Mouse (Mus musculus) left cerebral cortex, adult 6 months (tissue): ENCODE data around the gene Ces1e. TPM values are rescaled to one million over a fixed set of nuclear protein-coding genes. Genes with fewer than 3 reads are reported as not detected.

ENCODE experiments used
- long read RNA-seq, 2 experiments: library from polyadenylated mRNA; unstranded; transcript quantifications; one replicate each; pipeline ENCODE4 v2.0.0; 2019 to 2020
- polyA plus RNA-seq: library from polyadenylated mRNA; unstranded; fragments of <200 nt; fragmentation: Nextera tagmentation; gene quantifications from 2 replicates; pipeline ENCODE4 v1.2.3, GENCODE M21; 2021

Gene Ces1e
- polyA plus RNA-seq = not detected in 2 replicates
- long read RNA-seq, experiment 1 = 0 reads
- long read RNA-seq, experiment 2 = 0 reads

GRCm38 (mm10) chr8:93229446-93229845, at the start of gene Ces1e:
TSS of gene Ces1e (minus strand) at chr8:93229619.

GRCm38 (mm10) chr8:93197685-93198525, 31.5 kb downstream of the Ces1e start, which contains the start of gene Ces1d:
TSS of gene Ces1d (minus strand) at chr8:93197838.

Other genes with a start within 250 kb of the Ces1e start
- gene Ces1a, start 181.4 kb downstream of the Ces1e start, polyA plus RNA-seq = not detected in 2 replicates
- not detected in 2 replicates for gene Ces1b, start 149.6 kb downstream of the Ces1e start, polyA plus RNA-seq
- not detected in 2 replicates for gene Ces1c, start 98.3 kb downstream of the Ces1e start, polyA plus RNA-seq
- 0.63 TPM in 1 of 2 replicates, not detected in the other for gene Ces1d, start 31.8 kb downstream of the Ces1e start, polyA plus RNA-seq
- gene Ces1f, start 50.1 kb upstream of the Ces1e start, polyA plus RNA-seq = 0.09 and 0.10 TPM in 2 replicates
- 0.05 TPM in 1 of 2 replicates, not detected in the other for gene Ces1g, start 107.7 kb upstream of the Ces1e start, polyA plus RNA-seq
- gene Ces1h, start 150.1 kb upstream of the Ces1e start, polyA plus RNA-seq = not detected in 2 replicates